Mouse (Mus musculus): ENCODE measurements at regions not wholly inside any gene's neighbourhood (a gene's known extent, or its start where the extent isn't known, plus 50 kb on each side); places are given as distances from the start of the nearest gene placed in this dataset.

DNA sequence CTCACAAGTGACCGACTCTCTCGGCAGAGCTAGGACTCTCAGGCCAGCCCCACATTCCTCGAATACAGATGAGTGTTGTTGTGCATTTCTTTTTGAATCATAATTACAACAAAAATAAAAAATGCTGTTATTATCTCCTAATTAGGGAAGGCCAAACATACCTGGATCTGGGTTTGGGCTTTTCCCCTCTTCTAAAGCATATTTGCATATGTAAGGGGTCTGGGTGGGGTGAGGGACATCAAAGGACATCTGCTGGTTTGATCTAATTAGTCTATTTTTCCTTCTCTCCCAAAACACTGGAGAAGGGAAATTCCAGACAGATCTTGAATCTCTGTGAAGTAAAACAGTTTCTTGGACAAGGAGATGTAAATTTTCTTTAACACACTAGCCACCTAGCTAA is 85.3 kb downstream of the Tfap2a start:
- no peak for DNase-seq

DNA sequence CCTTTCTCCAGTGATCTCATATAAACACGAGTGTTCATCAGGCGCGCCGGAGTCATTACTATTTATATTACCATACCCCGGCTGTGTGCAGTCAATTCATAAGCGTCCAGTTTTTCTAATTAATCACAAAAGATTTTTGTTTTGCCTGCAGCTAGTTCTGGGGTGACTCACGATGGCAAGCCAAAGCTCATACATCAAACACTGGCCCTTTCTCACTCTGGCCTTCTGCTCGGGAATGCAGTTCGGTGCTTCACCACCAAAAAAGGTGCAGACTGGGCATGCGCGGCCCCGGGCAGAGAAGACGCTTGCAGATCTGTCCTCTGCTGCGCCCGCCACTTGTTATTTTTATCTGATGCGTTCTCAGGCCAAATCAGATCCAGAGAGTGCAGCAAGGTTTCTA is 87.1 kb downstream of the Tfap2a start:
- peak; percentile 70 for DNase-seq

DNA sequence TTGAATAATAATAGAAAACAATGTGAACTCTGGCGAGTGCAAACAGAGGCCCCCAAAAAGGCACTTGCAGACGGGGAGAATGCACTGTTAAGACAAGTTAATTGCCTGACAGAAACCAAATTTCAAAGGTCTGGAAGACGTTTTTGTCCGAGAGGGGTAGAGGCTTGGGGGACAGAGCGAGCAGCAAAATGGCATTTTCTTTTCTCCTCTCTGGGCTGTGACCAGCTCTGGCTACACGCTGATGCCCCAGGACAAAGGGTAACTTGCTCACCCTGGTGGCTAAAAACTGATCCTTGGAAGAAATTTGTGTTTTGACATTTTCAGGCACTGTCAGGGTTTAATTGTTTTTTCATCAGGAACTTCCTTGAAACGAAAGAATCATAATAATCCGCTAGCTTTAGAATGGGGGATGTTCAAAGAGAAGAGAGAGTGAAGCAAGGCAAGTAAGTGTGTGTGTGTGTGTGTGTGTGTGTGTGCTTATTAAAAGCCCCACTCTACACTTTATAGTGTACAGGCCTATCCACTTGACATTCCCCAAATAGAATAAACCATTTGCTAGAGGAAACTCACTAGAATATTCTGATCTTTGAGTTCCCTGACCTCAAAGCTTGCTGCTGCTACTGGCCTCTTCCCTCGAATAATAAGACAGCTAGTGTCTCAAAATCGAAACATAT is 88.0 kb downstream of the Tfap2a start:
- DNase-seq: no peak

DNA sequence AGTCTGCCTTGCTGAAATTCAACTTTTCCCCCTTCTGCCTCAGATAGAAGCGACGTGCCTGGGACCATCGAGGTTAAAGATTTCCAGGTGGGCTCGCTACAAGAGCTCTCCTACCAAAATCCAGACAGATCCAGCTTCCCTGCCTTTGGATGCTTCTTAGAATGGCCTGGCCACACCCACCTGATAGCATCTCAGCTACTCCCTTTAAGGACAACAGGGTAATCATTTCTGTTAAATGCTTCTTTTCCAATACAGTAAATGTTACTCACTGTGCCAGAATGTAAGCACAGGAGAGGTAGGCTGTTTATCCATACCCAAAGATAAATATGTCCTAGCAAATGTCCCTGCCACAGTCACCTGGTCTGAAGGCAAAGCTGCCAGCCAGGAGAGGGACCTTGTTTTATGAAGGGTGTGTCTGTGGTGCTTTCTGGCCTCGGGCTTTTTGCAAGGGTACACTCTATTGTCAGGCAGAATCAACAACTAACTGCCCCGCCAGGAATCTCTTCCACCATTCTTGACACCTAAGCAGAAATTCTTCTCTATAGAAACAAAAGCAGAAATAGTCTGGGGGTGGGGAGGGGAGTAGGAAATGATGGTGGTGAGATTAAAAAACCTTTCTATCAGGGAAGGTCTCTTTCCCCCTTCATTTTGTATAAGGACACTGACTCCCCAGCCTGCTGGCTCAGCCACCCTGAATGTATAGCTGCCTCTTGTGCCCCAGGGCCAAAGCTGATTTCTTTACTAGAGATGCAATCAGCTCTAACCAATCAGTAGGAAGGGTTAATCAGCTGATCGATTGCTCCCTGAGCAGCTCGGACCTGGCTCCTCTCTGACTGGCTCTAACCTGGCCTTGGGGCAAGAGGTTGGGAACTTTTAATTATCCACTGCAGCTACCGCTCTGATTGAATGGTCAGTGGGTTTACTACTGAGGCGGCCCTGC is 88.8 kb downstream of the Tfap2a start:
- no peak for DNase-seq

- no peak for DNase-seq
Measured at GRCm38 (mm10) chr13:40646131-40646530, 92.0 kb downstream of the Tfap2a start.

GRCm38 (mm10) chr13:40645646-40646045 is 92.5 kb downstream of the Tfap2a start:
- DNase-seq: no peak

- DNase-seq: no peak
Measured at GRCm38 (mm10) chr13:40642931-40643330, 95.2 kb downstream of the Tfap2a start.

GRCm38 (mm10) chr13:40637269-40637668 is 100.9 kb downstream of the Tfap2a start:
- DNase-seq: no peak

- DNase-seq: no peak
Measured at GRCm38 (mm10) chr13:40617881-40618280, 120.3 kb downstream of the Tfap2a start.

DNA sequence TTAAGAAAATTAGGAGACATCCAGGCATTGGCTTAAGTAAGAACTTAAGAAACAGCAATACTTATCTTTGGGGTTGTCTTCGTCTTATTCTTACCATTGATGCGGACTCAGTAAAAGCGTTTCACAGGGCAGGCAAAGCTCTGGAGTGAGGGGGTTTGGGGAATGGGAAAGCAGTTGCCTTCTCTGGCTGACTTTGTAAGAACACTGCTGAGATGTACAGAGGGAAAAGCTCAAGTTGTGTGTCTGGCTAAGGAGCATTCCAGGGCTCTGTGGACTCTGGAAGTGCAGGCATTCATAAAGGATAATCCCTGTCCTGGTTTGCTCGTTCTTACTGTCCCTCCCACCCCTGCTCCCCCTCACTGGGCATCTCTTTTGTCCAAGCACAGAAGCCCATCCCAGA is 129.7 kb downstream of the Tfap2a start:
- DNase-seq: no peak

DNA sequence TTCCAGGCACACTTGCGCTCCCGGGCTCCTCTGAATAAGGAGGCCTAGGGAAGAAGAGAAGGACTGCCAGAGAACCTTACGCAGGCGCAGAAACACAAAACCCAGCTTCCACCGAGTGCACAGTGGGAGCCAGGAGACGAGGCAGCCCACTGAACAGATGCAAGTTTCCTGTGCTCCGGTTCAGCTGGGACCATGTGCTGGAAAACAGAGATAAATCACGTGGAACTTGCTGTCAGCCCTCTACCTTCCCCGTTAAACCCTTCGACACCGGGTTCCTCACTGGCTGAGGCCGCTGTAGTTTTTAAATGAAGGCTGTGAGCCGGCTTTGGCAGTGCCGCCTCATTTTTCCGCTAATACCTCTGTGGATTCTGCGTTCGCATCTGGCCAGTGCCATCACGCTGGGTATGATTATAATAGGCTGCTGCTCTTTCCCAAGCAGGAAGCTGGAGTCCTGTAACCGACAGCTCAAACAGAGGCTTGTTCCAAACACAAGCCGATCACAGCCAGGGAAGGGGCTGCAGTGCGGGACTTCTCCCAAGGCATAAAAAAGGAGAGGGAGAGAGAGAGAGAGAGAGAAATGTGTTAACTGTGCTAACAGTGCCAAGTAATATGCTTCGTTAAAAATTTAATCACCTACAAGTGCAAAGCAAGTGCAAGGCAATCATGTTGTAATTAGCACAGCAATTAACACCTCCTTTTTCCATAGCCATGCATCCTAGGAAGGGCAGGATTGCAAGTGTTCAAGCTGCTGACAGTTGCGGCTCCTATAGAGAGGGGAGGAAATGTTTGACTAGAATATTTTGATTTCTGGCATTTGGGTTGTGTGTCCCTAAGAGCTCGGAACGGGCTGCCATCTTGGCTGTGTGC is 131.5 kb downstream of the Tfap2a start:
- peak; percentile 5 for DNase-seq

DNA sequence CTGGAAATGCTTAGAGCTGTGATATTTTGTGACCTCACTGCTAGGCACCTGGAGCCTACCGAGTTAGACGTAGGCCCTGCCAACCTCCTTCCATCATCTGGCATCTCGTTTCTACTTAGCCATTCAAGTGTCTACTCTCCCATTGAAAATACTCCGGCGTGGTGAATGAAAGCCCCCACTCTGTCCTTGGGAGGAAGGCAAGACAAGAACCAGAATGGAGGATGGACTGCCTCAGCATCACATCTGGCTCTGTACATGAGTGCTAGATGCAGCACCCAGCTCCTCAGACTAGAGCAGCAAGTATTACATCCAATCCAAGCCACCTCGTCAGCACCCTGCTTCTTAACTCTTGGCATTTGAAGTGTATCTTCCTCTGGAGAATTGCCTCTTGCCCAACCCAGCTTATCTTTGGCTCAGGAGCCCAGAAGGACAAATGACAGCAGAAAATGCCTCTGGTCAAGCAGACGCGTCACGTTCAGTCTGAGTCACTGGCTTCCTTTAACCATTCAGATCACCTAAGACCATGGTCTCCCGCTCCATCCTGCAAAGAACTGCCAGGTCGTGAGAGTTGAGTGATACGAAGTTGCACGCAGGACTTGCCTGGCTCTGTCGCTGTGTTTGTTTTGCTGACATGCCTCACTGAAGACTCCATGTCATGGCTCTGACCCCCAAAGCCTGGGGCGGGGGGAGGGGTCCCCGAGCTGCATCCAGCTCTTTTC is 132.3 kb downstream of the Tfap2a start:
- DNase-seq: no peak

- no peak for DNase-seq
Measured at GRCm38 (mm10) chr13:40574981-40575745, 163.0 kb downstream of the Tfap2a start.

DNA sequence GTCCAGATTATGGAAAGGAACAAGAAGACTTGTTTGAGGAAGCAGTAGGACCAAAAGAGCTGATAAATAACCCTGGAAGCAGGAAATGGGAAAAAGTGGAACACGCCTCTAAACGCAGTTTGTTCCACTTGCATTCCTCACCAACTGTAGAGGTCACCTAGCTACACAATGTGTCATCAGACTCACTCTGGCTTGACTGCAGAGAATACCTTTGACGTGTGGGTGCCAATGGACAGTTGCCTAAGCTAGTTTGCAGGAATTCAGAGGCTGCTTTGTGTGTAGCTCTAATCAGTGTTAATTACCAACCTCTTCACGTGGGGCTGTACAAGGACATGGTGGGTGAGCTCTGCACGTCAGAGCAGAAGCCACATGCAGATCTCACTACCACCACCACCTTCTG is 168.7 kb downstream of the Tfap2a start:
- no peak for DNase-seq

DNA sequence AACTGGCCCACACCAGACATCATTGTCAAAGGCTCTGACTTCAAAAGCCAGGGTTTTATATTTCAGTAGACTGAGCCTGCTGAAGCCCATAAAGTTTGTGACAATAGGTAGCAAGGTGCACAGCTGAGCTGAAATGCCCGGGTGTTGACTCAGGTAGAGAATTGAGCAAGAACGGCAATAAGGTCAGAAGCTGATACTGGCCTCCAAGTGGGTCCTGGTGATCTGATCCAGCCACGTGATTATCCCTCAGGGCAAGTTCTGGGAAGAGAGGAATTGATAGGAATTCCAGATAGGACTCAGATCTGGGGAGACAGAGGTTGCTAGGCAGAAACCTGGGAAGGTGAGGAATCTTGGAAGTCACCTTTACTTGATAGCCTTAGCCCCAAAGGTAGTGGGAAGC is 170.4 kb downstream of the Tfap2a start:
- no peak for DNase-seq

DNA sequence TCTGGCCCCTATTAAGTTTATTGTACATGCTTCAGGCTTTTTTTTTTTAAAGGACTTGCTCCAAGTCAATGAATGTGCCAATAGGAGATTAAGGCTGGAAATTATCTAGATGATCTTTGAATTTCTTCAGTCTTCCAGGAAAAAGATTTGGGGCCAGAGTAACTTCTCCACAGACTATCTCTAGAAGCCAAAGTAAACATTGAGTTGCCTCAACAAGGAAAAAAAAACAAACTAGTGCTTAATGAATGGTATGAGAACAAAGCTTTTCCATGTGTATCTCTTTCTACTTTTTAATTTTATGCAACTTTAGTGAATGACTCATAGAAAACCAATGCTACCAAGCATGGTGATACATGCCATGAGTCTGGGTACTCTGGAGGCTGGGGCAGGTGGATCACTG is 173.8 kb downstream of the Tfap2a start:
- no peak for DNase-seq

DNA sequence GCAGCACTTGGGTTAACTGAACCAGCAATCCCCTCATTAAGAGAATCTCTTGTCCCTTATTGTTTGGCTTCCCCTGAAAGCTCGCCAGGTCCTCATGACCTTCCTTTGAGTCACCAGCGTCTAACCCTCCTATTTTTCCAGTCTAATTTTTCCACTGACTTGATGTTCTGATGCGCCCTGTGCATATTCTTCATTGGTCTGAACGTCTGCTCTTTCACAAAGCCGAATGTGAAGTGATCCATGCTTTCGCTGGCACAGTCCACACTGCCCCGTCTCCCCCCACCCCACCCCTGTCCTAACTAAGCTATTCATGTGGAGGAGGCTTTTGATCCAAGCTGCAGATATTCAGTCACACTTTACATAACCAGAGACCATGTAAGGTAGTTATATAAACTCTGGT is 183.8 kb downstream of the Tfap2a start:
- no peak for DNase-seq

DNA sequence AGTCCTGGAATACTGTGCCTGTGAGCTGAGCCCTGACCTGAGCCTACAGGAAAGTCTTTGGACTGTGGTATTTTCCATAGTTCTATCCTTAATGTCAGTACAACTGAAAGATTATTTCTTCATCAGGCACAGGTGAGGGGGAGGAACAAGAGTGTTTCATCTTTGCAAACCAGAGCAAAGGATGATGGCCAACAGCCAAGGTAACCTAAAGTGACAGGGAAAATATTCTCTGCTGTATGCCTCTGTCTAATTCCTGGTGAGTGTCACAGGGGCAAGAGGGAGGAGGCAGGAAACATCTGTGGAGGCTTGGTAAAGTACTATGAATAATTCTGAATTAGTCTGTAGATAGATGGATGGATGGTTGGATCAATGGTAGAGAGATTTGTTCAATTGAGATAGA is 164.3 kb upstream of the Ofcc1 start:
- DNase-seq: no peak

DNA sequence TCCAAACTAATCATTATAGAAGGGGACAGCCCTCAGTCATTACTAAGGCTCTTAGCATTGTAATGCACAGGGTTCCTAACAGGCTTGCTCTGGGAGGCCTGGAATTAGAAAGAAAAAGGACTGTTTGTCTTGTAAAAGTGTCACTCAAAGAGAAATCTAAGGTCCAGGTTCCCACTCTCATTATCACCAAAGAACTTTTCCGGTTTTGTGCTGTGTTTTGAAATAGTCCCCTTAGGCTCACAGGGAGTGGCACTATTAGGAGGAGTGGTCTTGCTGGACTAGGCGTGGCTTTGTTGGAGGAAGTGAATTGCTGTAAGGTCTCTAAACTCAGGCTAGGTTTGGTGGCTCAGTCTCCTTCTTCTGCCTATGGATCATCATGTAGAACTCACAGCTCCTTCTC is 161.9 kb upstream of the Ofcc1 start:
- no peak for DNase-seq

DNA sequence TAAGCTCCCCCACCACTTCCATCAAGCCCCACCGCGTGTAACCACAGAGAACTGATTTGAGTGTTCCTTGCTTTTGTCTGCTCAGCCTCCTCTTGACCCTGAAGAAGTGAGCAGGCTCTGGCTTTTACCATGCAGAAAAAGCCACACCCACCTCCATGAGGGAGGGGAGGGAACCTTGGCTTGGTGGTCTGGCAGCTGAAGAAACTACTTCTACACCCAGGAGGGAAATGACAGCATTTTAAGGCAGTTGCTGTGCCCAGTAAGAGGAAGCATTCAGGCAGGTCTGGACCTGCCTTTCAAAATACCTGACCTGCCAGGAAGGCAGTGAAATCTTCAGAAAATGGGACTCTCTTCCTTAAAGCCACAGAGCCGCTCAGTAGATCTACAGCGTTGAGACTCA is 156.9 kb upstream of the Ofcc1 start:
- no peak for DNase-seq

GRCm38 (mm10) chr13:40509290-40509689 is 148.0 kb upstream of the Ofcc1 start:
- no peak for DNase-seq

- DNase-seq: peak; percentile 8
Measured at GRCm38 (mm10) chr13:40480830-40481229, 119.6 kb upstream of the Ofcc1 start.

Measured in heart, postnatal 4 days (tissue).